Mouse (Mus musculus) myocyte (in vitro differentiated cells): ENCODE measurements around the gene Cdc27.

Source experiments
- POLR2A ChIP-seq: IDR thresholded peaks from one replicate; pipeline ENCODE4 v1.6.1; 2011; ENCODE audit warnings: low read depth, mild to moderate bottlenecking, control low read depth, moderate library complexity; ENCODE audit not compliant: insufficient read length
- POLR2AphosphoS2 ChIP-seq: IDR thresholded peaks from one replicate; pipeline ENCODE4 v1.6.1; 2011; ENCODE audit warnings: low read depth, control low read depth; ENCODE audit not compliant: insufficient read length
- SRF ChIP-seq: IDR thresholded peaks from one replicate; pipeline ENCODE4 v1.6.1; 2011; ENCODE audit warnings: low read depth; ENCODE audit not compliant: control insufficient read depth, insufficient read length

DNA sequence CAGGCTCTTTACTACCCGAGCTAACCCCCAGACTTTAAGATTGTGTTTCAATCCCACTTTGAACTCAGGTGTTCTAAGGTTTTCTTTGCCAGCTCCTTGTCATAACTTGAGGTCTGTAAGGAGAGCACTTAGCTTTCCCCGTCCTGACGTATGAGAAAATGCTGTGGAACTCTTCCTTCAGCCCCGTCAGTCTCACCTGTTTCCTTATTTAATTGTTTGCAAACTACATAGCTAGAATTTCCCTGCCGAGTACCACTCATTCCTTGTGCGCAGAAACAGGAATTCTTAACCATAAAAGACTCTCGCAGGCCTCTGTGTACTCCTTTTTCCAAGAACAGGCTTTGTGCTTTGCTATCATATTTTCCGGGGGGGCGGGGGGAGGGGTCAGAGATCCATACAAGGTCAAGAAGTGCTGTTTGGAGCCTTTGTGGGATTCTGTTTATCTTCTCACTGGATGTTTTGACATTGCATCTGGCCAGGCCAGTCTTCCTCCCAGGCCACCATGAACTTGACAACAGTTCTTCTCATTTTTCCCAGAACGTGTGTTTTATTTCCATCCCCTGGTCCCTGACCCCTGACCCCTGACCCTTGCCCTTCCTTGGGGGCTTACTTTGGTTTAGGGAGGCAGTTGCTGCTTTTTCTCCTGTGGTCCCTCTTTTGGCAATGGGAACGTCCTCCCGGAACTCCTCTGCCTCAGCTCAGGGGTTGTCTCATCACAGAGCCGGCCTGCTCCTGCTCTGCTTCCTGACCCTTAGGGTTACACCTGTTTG, 41.8 kb upstream of the Cdc27 start:
- no peak for TF ChIP-seq POLR2AphosphoS2
- TF ChIP-seq SRF, result no peak
- TF ChIP-seq POLR2A, result no peak
